Mouse (Mus musculus): Measurements from ENCODE around the gene Cdx2. TPM values are rescaled to one million over a fixed set of nuclear protein-coding genes. Genes with fewer than 3 reads are reported as not detected.

Cdx2 gene
- total RNA-seq, 2 experiments from 2014 or later, result not detected

GRCm38 (mm10) chr5:147299255-147300000 is 7.6 kb downstream of the Cdx2 start:
- DNase-seq (ENCODE audit: low spot score), result no peak
- intact Hi-C loops (cut with DNase I), result no loop called here

GRCm38 (mm10) chr5:147297249-147297648 is 9.8 kb downstream of the Cdx2 start:
- intact Hi-C loops (cut with DNase I), result no loop called here
- DNase-seq (ENCODE audit: low spot score), result no peak

- intact Hi-C loops (cut with DNase I), result no loop called here
Measured at GRCm38 (mm10) chr5:147294121-147294520, 12.9 kb downstream of the Cdx2 start.

GRCm38 (mm10) chr5:147293127-147293910 is 13.8 kb downstream of the Cdx2 start:
- intact Hi-C loops (cut with DNase I), result no loop called here

More at GRCm38 (mm10) chr5:147294121-147294520, 12.9 kb downstream of the Cdx2 start:
- no peak for DNase-seq (ENCODE audit: low spot score)

GRCm38 (mm10) chr5:147292506-147293120 is 14.5 kb downstream of the Cdx2 start:
- intact Hi-C loops (cut with DNase I), result no loop called here
- no peak for DNase-seq (ENCODE audit: low spot score)

More at GRCm38 (mm10) chr5:147293127-147293910, 13.8 kb downstream of the Cdx2 start:
- DNase-seq (ENCODE audit: low spot score), result no peak

- DNase-seq (ENCODE audit: low spot score), result no peak
- intact Hi-C loops (cut with DNase I), result no loop called here
Measured at GRCm38 (mm10) chr5:147291764-147292505, 15.1 kb downstream of the Cdx2 start.

- no peak for DNase-seq (ENCODE audit: low spot score)
- intact Hi-C loops (cut with DNase I), result no loop called here
Measured at GRCm38 (mm10) chr5:147284365-147284764, 22.7 kb downstream of the Cdx2 start.

- intact Hi-C loops (cut with DNase I), result no loop called here
- DNase-seq (ENCODE audit: low spot score), result no peak
Measured at GRCm38 (mm10) chr5:147277547-147277925, 29.5 kb downstream of the Cdx2 start.

- intact Hi-C loops (cut with DNase I), result no loop called here
Measured at GRCm38 (mm10) chr5:147276701-147277546, 30.1 kb downstream of the Cdx2 start.

GRCm38 (mm10) chr5:147275761-147276160 is 31.3 kb downstream of the Cdx2 start:
- no peak for DNase-seq (ENCODE audit: low spot score)
- intact Hi-C loops (cut with DNase I), result no loop called here

More at GRCm38 (mm10) chr5:147276701-147277546, 30.1 kb downstream of the Cdx2 start:
- DNase-seq (ENCODE audit: low spot score), result no peak

- intact Hi-C loops (cut with DNase I), result no loop called here
- no peak for DNase-seq (ENCODE audit: low spot score)
Measured at GRCm38 (mm10) chr5:147274174-147275141, 32.6 kb downstream of the Cdx2 start.

GRCm38 (mm10) chr5:147272808-147273345 is 34.2 kb downstream of the Cdx2 start:
- DNase-seq (ENCODE audit: low spot score), result no peak
- intact Hi-C loops (cut with DNase I), result no loop called here

GRCm38 (mm10) chr5:147272046-147272807 is 34.8 kb downstream of the Cdx2 start:
- intact Hi-C loops (cut with DNase I), result no loop called here
- no peak for DNase-seq (ENCODE audit: low spot score)

- intact Hi-C loops (cut with DNase I), result no loop called here
Measured at GRCm38 (mm10) chr5:147270673-147271655, 36.1 kb downstream of the Cdx2 start.

GRCm38 (mm10) chr5:147269926-147270672 is 37.0 kb downstream of the Cdx2 start, which contains the start of gene Pdx1:
Pdx1 (plus strand) TSS chr5:147269959.
- intact Hi-C loops (cut with DNase I), result no loop called here

More at GRCm38 (mm10) chr5:147270673-147271655, 36.1 kb downstream of the Cdx2 start:
- no peak for DNase-seq (ENCODE audit: low spot score)

More at GRCm38 (mm10) chr5:147269926-147270672, 37.0 kb downstream of the Cdx2 start, which contains the start of gene Pdx1:
- DNase-seq (ENCODE audit: low spot score), result no peak
